Mouse (Mus musculus) kidney, embryonic 16.5 days (tissue): ENCODE measurements around the gene Slc30a2. TPM values are rescaled to one million over a fixed set of nuclear protein-coding genes. Genes with fewer than 3 reads are reported as not detected.

Source experiments
- ATAC-seq: fragments of 200-750 bp; cut with Nextera tagmentation; 2 replicates; pipeline ENCODE4 v1.8.0; 2017; ENCODE audit warnings: moderate TSS enrichment; ENCODE audit not compliant: low FRiP score, low TSS enrichment
- H3K27ac ChIP-seq: fragments of 300-500 bp; sonication (generic); 2 replicates; pipeline ENCODE4 v1.5.1; 2014; ENCODE audit warnings: low read length
- H3K27me3 ChIP-seq: fragments of 300-500 bp; sonication (generic); 2 replicates; pipeline ENCODE4 v1.6.1; 2014; ENCODE audit warnings: low read length, control low read depth, mixed read lengths; ENCODE audit not compliant: insufficient read depth
- H3K36me3 ChIP-seq: fragments of 300-500 bp; sonication (generic); 2 replicates; pipeline ENCODE4 v1.6.1; 2014; ENCODE audit warnings: low read length, control low read depth, mixed read lengths; ENCODE audit not compliant: insufficient read depth
- H3K4me1 ChIP-seq: fragments of 300-500 bp; sonication (generic); 2 replicates; pipeline ENCODE4 v1.6.1; 2014; ENCODE audit warnings: low read length, control low read depth, mixed read lengths; ENCODE audit not compliant: insufficient read depth
- H3K4me2 ChIP-seq: fragments of 300-500 bp; sonication (generic); replicated peaks from 2 replicates; pipeline ENCODE4 v1.6.1; 2014; ENCODE audit warnings: low read depth, low read length
- H3K4me3 ChIP-seq: fragments of 300-500 bp; sonication (generic); 2 replicates; pipeline ENCODE4 v1.5.1; 2014; ENCODE audit warnings: mild to moderate bottlenecking, low read length
- H3K9ac ChIP-seq: fragments of 300-500 bp; sonication (generic); replicated peaks from 2 replicates; pipeline ENCODE4 v1.6.1; 2014; ENCODE audit warnings: low read length
- H3K9me3 ChIP-seq: fragments of 300-500 bp; sonication (generic); 2 replicates; pipeline ENCODE4 v1.6.1; 2016; ENCODE audit warnings: low read length, control low read depth
- WGBS: fragments of 180-500 bp; shearing (Covaris S2); extraction: QIAGEN DNeasy Blood & Tissue Kit; methylation state at CpG from one replicate; pipeline ENCODE4 v1.1.7; 2014; 5-methylcytosine and 5-hydroxymethylcytosine counted together
- polyA plus RNA-seq: library from polyadenylated mRNA; unstranded; fragments of >200 nt; fragmentation: Nextera tagmentation; extraction: Ambion mirVana; gene quantifications from 2 replicates; pipeline ENCODE4 v1.2.1, GENCODE M21; 2015

Slc30a2 gene
- polyA plus RNA-seq, 1 experiment from 2014 or later, result 0.92 TPM

GRCm38 (mm10) chr4:134315470-134315869 lies 27.5 kb upstream of the Slc30a2 start:
- Histone ChIP-seq H3K4me3 (0 out of 2 replicates have a peak overlapping the region, but pooled peaks have one; percentile 12), H3K27ac (no peak overlapping the region), H3K4me2 (peak overlapping the region; percentile 28; the same call in 1 of the 2 replicates), H3K36me3 (no peaks in the 10 kb centered on the region), H3K27me3 (no peaks in the 10 kb centered on the region), H3K9ac (peak overlapping the region; percentile 50; the same call in 1 of the 2 replicates), H3K9me3 (peaks cover 6% of the 10 kb centered on the region; the same call in 1 of the 2 replicates), H3K4me1 (peaks cover 5% of the 10 kb centered on the region; the same call in 1 of the 2 replicates)
- ATAC-seq, result 0 out of 2 replicates have a peak, but pooled peaks have one; percentile 35
- WGBS, result 78% methylated on average over 9 of the region's 9 CpGs

DNA sequence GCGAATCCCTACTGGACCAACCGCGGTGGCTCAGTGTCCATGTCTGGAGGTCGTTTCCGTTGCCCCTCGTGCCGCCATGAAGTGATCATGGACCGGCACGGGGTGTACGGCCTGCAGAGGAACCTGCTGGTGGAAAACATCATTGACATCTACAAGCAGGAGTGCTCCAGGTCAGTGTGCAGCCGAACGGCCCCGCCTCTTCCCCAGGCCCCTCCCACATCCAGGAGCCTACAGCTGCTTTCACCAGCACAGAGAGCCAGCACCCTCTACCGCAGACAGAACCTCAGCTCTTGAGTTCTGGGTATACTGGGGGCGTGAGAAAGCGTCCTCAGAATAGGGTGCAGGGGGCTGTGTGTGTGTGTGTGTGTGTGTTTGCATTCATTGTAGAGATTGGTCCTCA lies 26.6 kb upstream of the Slc30a2 start:
- 53% methylated on average over 16 of the region's 16 CpGs for WGBS
- no peaks in the 10 kb centered on the region for H3K36me3 ChIP-seq

DNA sequence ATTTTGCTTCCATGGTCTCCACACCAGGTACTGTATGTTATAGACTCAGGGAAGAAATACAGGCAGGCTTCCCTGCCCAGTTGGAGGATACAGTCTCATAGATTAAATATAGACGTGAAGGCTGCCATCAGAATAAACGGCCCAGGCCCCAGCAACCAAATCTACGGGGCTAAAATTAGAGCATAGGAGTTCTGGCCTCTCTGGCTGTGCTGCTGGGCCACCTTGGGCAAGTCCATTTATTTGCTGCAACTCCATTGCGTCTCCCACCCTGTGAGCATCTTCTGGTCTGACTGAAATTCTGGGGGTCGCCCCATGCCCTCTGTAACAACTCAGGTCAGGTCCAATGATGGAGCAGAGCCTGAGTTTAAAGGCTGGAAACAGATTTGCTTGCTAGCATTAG lies 23.9 kb upstream of the Slc30a2 start:
- no peaks in the 10 kb centered on the region for H3K36me3 ChIP-seq
- no peaks in the 10 kb centered on the region for H3K27me3 ChIP-seq
- no peak overlapping the region for H3K9ac ChIP-seq
- H3K4me1 ChIP-seq, result peaks cover 5% of the 10 kb centered on the region; the same call in 1 of the 2 replicates
- ATAC-seq, result no peak
- 81% methylated on average over 5 of the region's 5 CpGs for WGBS
- no peak overlapping the region for H3K27ac ChIP-seq
- H3K9me3 ChIP-seq, result no peaks in the 10 kb centered on the region
- H3K4me3 ChIP-seq, result no peak overlapping the region
- H3K4me2 ChIP-seq, result no peak overlapping the region

More for the DNA sequence above, 26.6 kb upstream of the Slc30a2 start:
- Histone ChIP-seq H3K27ac (no peak overlapping the region), H3K4me2 (no peak overlapping the region), H3K27me3 (no peaks in the 10 kb centered on the region), H3K4me3 (no peak overlapping the region), H3K4me1 (peaks cover 5% of the 10 kb centered on the region; the same call in 1 of the 2 replicates), H3K9ac (no peak overlapping the region), H3K9me3 (peaks cover 6% of the 10 kb centered on the region; the same call in 1 of the 2 replicates)
- no peak for ATAC-seq

- Histone ChIP-seq H3K27me3 (no peaks in the 10 kb centered on the region), H3K4me3 (no peak overlapping the region), H3K9me3 (no peaks in the 10 kb centered on the region), H3K9ac (no peak overlapping the region), H3K4me2 (no peak overlapping the region), H3K4me1 (peaks cover 5% of the 10 kb centered on the region; the same call in 1 of the 2 replicates), H3K27ac (no peak overlapping the region), H3K36me3 (no peaks in the 10 kb centered on the region)
- WGBS, result 67% methylated on average over 5 of the region's 5 CpGs
- no peak for ATAC-seq
Observed at GRCm38 (mm10) chr4:134319674-134320073, 23.3 kb upstream of the Slc30a2 start.

GRCm38 (mm10) chr4:134321524-134321923 lies 21.5 kb upstream of the Slc30a2 start:
- 76% methylated on average over 3 of the region's 3 CpGs for WGBS
- no peaks in the 10 kb centered on the region for H3K4me1 ChIP-seq

GRCm38 (mm10) chr4:134324655-134325054 lies 18.3 kb upstream of the Slc30a2 start:
- no peak overlapping the region for H3K9ac ChIP-seq
- no peak overlapping the region for H3K4me3 ChIP-seq
- no peaks in the 10 kb centered on the region for H3K9me3 ChIP-seq
- 54% methylated on average over 5 of the region's 5 CpGs for WGBS
- H3K27me3 ChIP-seq, result no peaks in the 10 kb centered on the region
- no peak for ATAC-seq
- no peaks in the 10 kb centered on the region for H3K36me3 ChIP-seq
- H3K27ac ChIP-seq, result no peak overlapping the region
- 0 out of 2 replicates have a peak, but pooled peaks cover 4% of the 10 kb centered on the region for H3K4me1 ChIP-seq
- no peak overlapping the region for H3K4me2 ChIP-seq

More at GRCm38 (mm10) chr4:134321524-134321923, 21.5 kb upstream of the Slc30a2 start:
- H3K4me3 ChIP-seq, result no peak overlapping the region
- no peak for ATAC-seq
- H3K27ac ChIP-seq, result no peak overlapping the region
- no peaks in the 10 kb centered on the region for H3K9me3 ChIP-seq
- no peak overlapping the region for H3K9ac ChIP-seq
- H3K27me3 ChIP-seq, result no peaks in the 10 kb centered on the region
- H3K4me2 ChIP-seq, result no peak overlapping the region
- no peaks in the 10 kb centered on the region for H3K36me3 ChIP-seq

DNA sequence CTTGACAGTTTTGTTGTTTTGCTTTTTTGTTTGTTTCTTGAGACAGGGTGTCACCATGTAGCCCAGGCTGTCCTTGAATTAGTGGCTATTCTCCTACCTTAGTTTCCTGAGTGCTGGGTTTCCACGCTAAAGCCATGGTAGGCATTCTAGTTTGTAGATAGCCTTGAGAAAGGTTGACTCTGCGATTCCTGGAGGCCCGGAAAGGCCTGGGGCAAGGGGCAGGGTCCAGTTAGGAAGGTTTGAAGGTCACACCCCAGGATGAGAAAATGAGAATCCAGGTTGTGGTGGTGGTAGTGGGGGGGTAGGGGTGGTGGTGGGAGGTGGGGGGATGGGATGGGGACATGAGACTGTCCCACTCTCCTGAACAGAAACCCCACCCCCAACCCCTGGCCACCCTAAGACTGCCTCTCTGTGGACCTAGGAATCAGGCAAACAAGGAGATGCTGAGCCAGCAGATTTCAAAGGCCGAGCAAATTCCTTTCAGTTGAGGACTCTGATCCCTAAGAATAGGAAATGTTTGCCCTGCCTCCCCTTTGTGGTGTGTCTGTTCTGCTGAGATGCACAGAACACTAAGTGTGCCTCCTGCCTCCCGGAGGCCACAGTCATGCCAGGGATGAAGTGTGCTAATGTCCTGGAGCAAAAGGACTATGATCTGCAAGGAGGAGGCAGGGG lies 16.0 kb upstream of the Slc30a2 start:
- H3K4me3 ChIP-seq, result no peak overlapping the region
- no peaks in the 10 kb centered on the region for H3K36me3 ChIP-seq
- H3K27me3 ChIP-seq, result no peaks in the 10 kb centered on the region
- H3K4me2 ChIP-seq, result no peak overlapping the region
- 61% methylated on average over 5 of the region's 5 CpGs for WGBS
- 0 out of 2 replicates have a peak, but pooled peaks cover 4% of the 10 kb centered on the region for H3K4me1 ChIP-seq
- ATAC-seq, result peak; percentile 74
- H3K9me3 ChIP-seq, result no peaks in the 10 kb centered on the region
- peak overlapping the region; percentile 81 for H3K27ac ChIP-seq
- H3K9ac ChIP-seq, result no peak overlapping the region

DNA sequence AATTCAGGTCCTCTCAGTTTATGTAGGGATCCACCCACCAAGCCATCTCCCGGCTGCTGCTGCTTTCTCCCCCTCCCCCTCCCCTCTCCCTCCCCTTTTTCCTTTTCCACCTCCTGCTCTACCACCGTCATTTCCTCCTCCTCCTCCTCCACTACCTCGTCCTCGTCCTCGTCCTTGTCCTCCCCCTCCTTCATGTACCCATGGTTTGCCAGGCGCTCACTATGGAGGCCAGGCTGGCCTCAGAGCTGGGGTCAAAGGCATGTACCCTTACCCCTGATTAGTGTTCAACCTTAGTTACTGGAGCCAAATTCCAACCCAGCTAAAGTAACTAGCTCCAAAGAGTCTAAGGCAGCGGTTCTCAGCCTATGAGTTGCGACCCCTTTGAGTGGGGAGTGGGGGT lies 14.8 kb upstream of the Slc30a2 start:
- H3K4me2 ChIP-seq, result no peak overlapping the region
- H3K27me3 ChIP-seq, result no peaks in the 10 kb centered on the region
- peak; percentile 37; the same call in 1 of the 2 replicates for ATAC-seq
- 46% methylated on average over 8 of the region's 8 CpGs for WGBS
- peak overlapping the region; percentile 81; the same call in 1 of the 2 replicates for H3K27ac ChIP-seq
- H3K36me3 ChIP-seq, result no peaks in the 10 kb centered on the region
- H3K4me1 ChIP-seq, result 0 out of 2 replicates have a peak, but pooled peaks cover 4% of the 10 kb centered on the region
- no peaks in the 10 kb centered on the region for H3K9me3 ChIP-seq
- H3K9ac ChIP-seq, result no peak overlapping the region
- no peak overlapping the region for H3K4me3 ChIP-seq

DNA sequence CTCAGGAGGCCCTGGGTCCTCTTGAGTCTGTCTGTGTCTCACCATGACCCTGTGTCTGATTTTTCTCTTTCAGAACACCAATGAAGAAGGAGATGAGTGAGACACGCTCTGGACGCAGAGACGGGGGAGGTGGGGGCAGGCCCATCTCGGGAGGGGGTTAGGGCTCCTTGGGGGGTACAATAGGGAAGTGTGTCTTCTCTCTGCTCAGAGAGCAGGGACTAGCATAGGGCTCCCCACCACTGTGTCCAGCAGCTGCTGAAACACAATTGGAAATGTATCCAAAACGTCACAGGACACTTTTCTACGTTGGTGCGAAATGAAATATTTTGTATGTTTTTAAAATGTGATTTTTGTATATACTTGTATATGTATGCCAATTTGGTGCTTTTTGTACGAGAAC lies 14.1 kb upstream of the Slc30a2 start:
- 85% methylated on average over 8 of the region's 8 CpGs for WGBS
- no peak for ATAC-seq
- H3K27ac ChIP-seq, result no peak overlapping the region

DNA sequence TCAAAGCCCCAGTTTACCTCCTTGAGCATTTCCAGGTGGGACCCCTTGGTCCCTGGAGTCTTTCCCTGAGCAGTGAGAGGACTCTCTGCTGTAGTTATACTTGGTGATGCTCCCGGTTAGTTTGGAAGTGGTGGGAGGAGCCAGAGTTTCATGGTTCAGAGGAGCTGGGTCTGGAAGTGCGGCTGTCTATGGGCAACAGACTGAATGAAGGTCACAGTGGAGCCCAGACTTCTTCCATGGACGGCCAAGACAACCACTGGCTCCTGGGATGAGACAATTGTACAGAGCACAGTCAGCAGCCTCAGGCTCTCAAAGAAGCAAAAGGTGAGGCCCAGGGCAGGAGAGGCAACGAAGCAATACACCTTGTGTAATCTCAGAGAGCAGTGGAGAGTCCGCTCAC lies 12.7 kb upstream of the Slc30a2 start:
- Histone ChIP-seq H3K4me1 (0 out of 2 replicates have a peak, but pooled peaks cover 4% of the 10 kb centered on the region), H3K9me3 (no peaks in the 10 kb centered on the region), H3K36me3 (no peaks in the 10 kb centered on the region), H3K27me3 (no peaks in the 10 kb centered on the region), H3K4me3 (no peak overlapping the region), H3K9ac (no peak overlapping the region), H3K4me2 (no peak overlapping the region), H3K27ac (no peak overlapping the region)
- 55% methylated on average over 5 of the region's 5 CpGs for WGBS
- ATAC-seq, result no peak

More for the DNA sequence above, 14.1 kb upstream of the Slc30a2 start:
- no peak overlapping the region for H3K4me3 ChIP-seq
- H3K9ac ChIP-seq, result no peak overlapping the region
- 0 out of 2 replicates have a peak, but pooled peaks cover 4% of the 10 kb centered on the region for H3K4me1 ChIP-seq
- no peaks in the 10 kb centered on the region for H3K36me3 ChIP-seq
- no peak overlapping the region for H3K4me2 ChIP-seq
- H3K9me3 ChIP-seq, result no peaks in the 10 kb centered on the region
- H3K27me3 ChIP-seq, result no peaks in the 10 kb centered on the region
